Mouse (Mus musculus) limb, embryonic 12.5 days (tissue): Measurements from ENCODE around the gene Nkap. TPM values are rescaled to one million over a fixed set of nuclear protein-coding genes. Genes with fewer than 3 reads are reported as not detected.
A peak's percentile ranks its signal among the peaks of the same experiment; 100 is the strongest.
"Not testable (repeated sequence)": the region's sequence is repeated elsewhere in the genome, so short reads cannot be mapped to it uniquely, and the experiment has no call there.

Source experiments
- ATAC-seq: fragments of 200-750 bp; cut with Nextera tagmentation; 2 replicates; pipeline ENCODE4 v1.8.0; 2017; ENCODE audit warnings: low read depth, moderate TSS enrichment; ENCODE audit not compliant: insufficient number of reproducible peaks, insufficient read depth, low FRiP score, low TSS enrichment
- H3K27ac ChIP-seq: fragments of 300-500 bp; sonication (generic); 2 replicates; pipeline ENCODE4 v1.5.1; 2016; ENCODE audit warnings: mild to moderate bottlenecking, moderate library complexity
- H3K27me3 ChIP-seq: fragments of 300-500 bp; sonication (generic); 2 replicates; pipeline ENCODE4 v1.6.1; 2016; ENCODE audit warnings: mild to moderate bottlenecking, moderate library complexity
- H3K36me3 ChIP-seq: fragments of 300-500 bp; sonication (generic); 2 replicates; pipeline ENCODE4 v1.6.1; 2016; ENCODE audit warnings: mild to moderate bottlenecking, moderate library complexity
- H3K4me1 ChIP-seq: fragments of 300-500 bp; sonication (generic); replicated peaks from 2 replicates; pipeline ENCODE4 v1.6.1; 2016
- H3K4me2 ChIP-seq: fragments of 300-500 bp; sonication (generic); 2 replicates; pipeline ENCODE4 v1.6.1; 2016; ENCODE audit warnings: mild to moderate bottlenecking, moderate library complexity
- H3K4me3 ChIP-seq: fragments of 300-500 bp; sonication (generic); replicated peaks from 2 replicates; pipeline ENCODE4 v1.5.1; 2016; ENCODE audit warnings: mild to moderate bottlenecking
- H3K9ac ChIP-seq: fragments of 300-500 bp; sonication (generic); replicated peaks from 2 replicates; pipeline ENCODE4 v1.6.1; 2016; ENCODE audit warnings: mild to moderate bottlenecking, moderate library complexity
- H3K9me3 ChIP-seq: fragments of 300-500 bp; sonication (generic); 2 replicates; pipeline ENCODE4 v1.6.1; 2016; ENCODE audit warnings: mild to moderate bottlenecking, moderate library complexity
- WGBS: fragments of 180-500 bp; shearing (Covaris S2); methylation state at CpG from one replicate; pipeline ENCODE4 v1.1.7; 2016; 5-methylcytosine and 5-hydroxymethylcytosine counted together
- polyA plus RNA-seq: library from polyadenylated mRNA; unstranded; fragments of >200 nt; fragmentation: Nextera tagmentation; extraction: Ambion mirVana; gene quantifications from 2 replicates; pipeline ENCODE4 v1.2.1, GENCODE M21; 2016

The Nkap gene
- polyA plus RNA-seq, 1 experiment from 2014 or later, result 17.5 TPM

GRCm38 (mm10) chrX:37157839-37158238 is 31.2 kb downstream of the Nkap start:
- 62% methylated on average over 4 of the region's 4 CpGs for WGBS
- ATAC-seq, result no peak
- Histone ChIP-seq H3K36me3 (peaks cover 18% of the 10 kb centered on the region), H3K9me3 (no peaks in the 10 kb centered on the region), H3K27ac (no peak overlapping the region), H3K27me3 (no peaks in the 10 kb centered on the region), H3K4me1 (no peaks in the 10 kb centered on the region), H3K9ac (no peak overlapping the region), H3K4me3 (no peak overlapping the region), H3K4me2 (no peak overlapping the region)

GRCm38 (mm10) chrX:37161169-37161568 is 34.6 kb downstream of the Nkap start:
- WGBS, result 77% methylated on average over 10 of the region's 10 CpGs
- no peaks in the 10 kb centered on the region for H3K4me1 ChIP-seq
- no peak overlapping the region for H3K4me2 ChIP-seq
- H3K9ac ChIP-seq, result no peak overlapping the region
- no peaks in the 10 kb centered on the region for H3K27me3 ChIP-seq
- no peak overlapping the region for H3K27ac ChIP-seq
- H3K4me3 ChIP-seq, result no peak overlapping the region
- no peak for ATAC-seq
- H3K9me3 ChIP-seq, result no peaks in the 10 kb centered on the region
- no peaks in the 10 kb centered on the region for H3K36me3 ChIP-seq

DNA sequence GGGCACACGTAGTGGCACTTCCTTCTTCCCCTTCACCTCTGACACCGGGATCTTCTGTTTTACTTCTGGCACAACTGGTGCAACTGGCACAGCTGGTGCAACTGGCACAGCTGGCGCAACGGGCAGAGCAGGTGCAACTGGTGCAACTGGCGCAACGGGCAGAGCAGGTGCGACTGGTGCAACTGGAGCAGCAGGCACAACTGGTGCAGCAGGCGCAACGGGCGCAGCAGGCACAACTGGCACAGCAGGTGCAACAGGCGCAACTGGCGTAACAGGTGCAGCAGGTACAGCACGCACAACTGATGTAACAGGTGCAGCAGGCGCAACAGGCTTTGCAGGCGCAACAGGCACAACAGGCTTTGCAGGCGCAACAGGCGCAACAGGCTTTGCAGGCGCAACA is 36.5 kb downstream of the Nkap start:
- H3K27me3 ChIP-seq, result no peaks in the 10 kb centered on the region
- H3K9ac ChIP-seq, result no peak overlapping the region
- H3K9me3 ChIP-seq, result no peaks in the 10 kb centered on the region
- H3K36me3 ChIP-seq, result no peaks in the 10 kb centered on the region
- no peak for ATAC-seq
- H3K27ac ChIP-seq, result no peak overlapping the region
- H3K4me1 ChIP-seq, result no peaks in the 10 kb centered on the region
- no peak overlapping the region for H3K4me2 ChIP-seq
- H3K4me3 ChIP-seq, result no peak overlapping the region
- WGBS, result 66% methylated on average over 18 of the region's 18 CpGs

GRCm38 (mm10) chrX:37167085-37167484 is 40.5 kb downstream of the Nkap start:
- no peaks in the 10 kb centered on the region for H3K9me3 ChIP-seq
- H3K27me3 ChIP-seq, result no peaks in the 10 kb centered on the region
- no peaks in the 10 kb centered on the region for H3K4me1 ChIP-seq
- ATAC-seq, result no peak
- H3K9ac ChIP-seq, result no peak overlapping the region
- no peak overlapping the region for H3K4me2 ChIP-seq
- WGBS, result 32% methylated on average over 3 of the region's 3 CpGs
- H3K4me3 ChIP-seq, result no peak overlapping the region
- H3K27ac ChIP-seq, result no peak overlapping the region
- no peaks in the 10 kb centered on the region for H3K36me3 ChIP-seq

- no peaks in the 10 kb centered on the region for H3K27me3 ChIP-seq
- no peak for ATAC-seq
- H3K27ac ChIP-seq, result no peak within 1 kb of the TSS
- no peak within 1 kb of the TSS for H3K4me2 ChIP-seq
- no peaks in the 10 kb centered on the region for H3K36me3 ChIP-seq
- no peak within 1 kb of the TSS for H3K4me3 ChIP-seq
- H3K4me1 ChIP-seq, result no peaks in the 10 kb centered on the region
- WGBS, result 56% methylated on average over 5 of the region's 5 CpGs
- H3K9me3 ChIP-seq, result no peaks in the 10 kb centered on the region
- no peak within 1 kb of the TSS for H3K9ac ChIP-seq
These were observed 42.1 kb downstream of the Nkap start, which contains the start of gene Akap14 for GRCm38 (mm10) chrX:37168742-37169141. TSS of gene Akap14 (minus strand) at chrX:37168842.

DNA sequence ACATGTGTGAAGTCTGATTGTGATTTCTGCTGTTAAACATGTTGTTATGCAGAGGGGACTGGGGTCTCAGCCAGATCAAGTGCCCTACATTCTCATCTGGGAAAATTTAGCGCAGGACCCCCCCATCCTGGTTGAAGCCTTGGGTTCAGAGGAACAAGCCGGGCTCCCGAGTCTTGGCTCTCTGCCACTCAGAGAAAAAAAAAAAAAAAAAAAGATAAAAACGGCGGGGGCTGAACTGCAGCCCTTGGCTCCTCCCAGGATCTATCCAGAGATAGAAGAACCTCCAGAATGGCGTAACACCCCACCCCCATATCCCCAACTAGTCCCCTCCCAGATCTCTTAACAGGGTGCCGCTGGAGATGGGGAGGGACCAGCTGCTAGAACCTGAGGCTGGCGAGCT is 57.8 kb downstream of the Nkap start:
- not testable (repeated sequence) for H3K36me3 ChIP-seq, H3K9ac ChIP-seq, H3K4me1 ChIP-seq, H3K9me3 ChIP-seq, H3K27me3 ChIP-seq, H3K27ac ChIP-seq, ATAC-seq, H3K4me3 ChIP-seq, H3K4me2 ChIP-seq
- WGBS, result 56% methylated on average over 6 of the region's 8 CpGs

DNA sequence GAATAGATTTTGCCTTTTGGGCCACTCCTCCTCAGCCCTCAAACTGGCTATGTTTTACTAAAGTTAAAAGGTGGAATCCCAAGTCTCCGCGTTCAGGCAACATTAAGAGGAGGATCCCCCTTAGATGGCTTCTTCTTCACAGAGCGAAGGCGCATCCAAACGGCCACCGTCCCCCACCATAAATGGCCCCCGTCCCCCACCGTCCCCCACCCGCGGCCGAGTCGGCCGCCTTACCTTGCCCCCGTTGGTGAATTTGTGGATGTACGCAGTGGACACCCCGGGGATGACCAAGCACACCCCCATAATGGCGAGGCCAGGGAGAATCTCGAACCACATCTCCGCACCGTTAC is 64.1 kb downstream of the Nkap start:
- Histone ChIP-seq H3K27ac (no peak overlapping the region), H3K9ac (peak overlapping the region; percentile 44; the same call in 1 of the 2 replicates), H3K4me3 (peak overlapping the region; percentile 55), H3K4me1 (no peaks in the 10 kb centered on the region; the same call in 1 of the 2 replicates), H3K27me3 (no peaks in the 10 kb centered on the region), H3K36me3 (no peaks in the 10 kb centered on the region), H3K9me3 (no peaks in the 10 kb centered on the region), H3K4me2 (peak overlapping the region; percentile 65)
- peak; percentile 45; the same call in 1 of the 2 replicates for ATAC-seq
- WGBS, result 10% methylated on average over 20 of the region's 20 CpGs

GRCm38 (mm10) chrX:37191105-37191743 is 64.6 kb downstream of the Nkap start, which contains the start of the genes Ndufa1 and Rnf113a1:
TSS of gene Ndufa1 (minus strand) at chrX:37191163.
TSS of gene Rnf113a1 (plus strand) at chrX:37191245.
- peak within 1 kb of the TSS; percentile 60 for H3K9ac ChIP-seq
- no peak within 1 kb of the TSS for H3K27ac ChIP-seq
- H3K4me3 ChIP-seq, result peak within 1 kb of the TSS; percentile 55
- WGBS, result 17% methylated on average over 63 of the region's 63 CpGs
- H3K4me1 ChIP-seq, result no peaks in the 10 kb centered on the region; the same call in 1 of the 2 replicates
- no peaks in the 10 kb centered on the region for H3K27me3 ChIP-seq
- no peaks in the 10 kb centered on the region for H3K36me3 ChIP-seq
- ATAC-seq, result peak; percentile 86
- H3K4me2 ChIP-seq, result peak within 1 kb of the TSS; percentile 65
- no peaks in the 10 kb centered on the region for H3K9me3 ChIP-seq

- Histone ChIP-seq H3K27me3 (no peaks in the 10 kb centered on the region), H3K9me3 (no peaks in the 10 kb centered on the region), H3K4me2 (peak overlapping the region; percentile 65), H3K27ac (no peak overlapping the region), H3K4me1 (no peaks in the 10 kb centered on the region; the same call in 1 of the 2 replicates), H3K4me3 (peak overlapping the region; percentile 55), H3K36me3 (no peaks in the 10 kb centered on the region), H3K9ac (peak overlapping the region; percentile 60)
- 0 out of 2 replicates have a peak, but pooled peaks have one; percentile 22 for ATAC-seq
- 27% methylated on average over 28 of the region's 28 CpGs for WGBS
These were observed 65.3 kb downstream of the Nkap start for GRCm38 (mm10) chrX:37191744-37192379.

DNA sequence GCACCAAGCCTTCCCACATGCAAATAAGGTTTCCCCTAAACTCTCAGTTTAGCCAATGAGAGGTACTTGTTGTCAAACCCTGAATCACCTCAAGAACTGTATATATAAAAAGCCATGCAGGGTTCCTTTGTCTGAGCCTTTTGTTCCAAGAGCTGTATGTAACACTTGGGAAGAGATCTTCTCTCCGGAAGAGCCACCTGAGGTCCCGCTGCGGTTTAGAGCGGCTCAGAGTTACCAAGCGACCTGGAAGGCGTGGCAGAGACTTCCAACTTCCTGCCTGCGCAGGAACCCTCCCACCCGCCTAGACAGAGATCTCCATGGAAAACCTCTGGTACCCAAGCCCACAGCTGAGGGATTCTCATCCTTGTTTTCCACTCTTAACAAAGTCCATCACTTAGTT is 72.1 kb downstream of the Nkap start:
- H3K9me3 ChIP-seq, result no peaks in the 10 kb centered on the region
- no peaks in the 10 kb centered on the region for H3K4me1 ChIP-seq
- no peak for ATAC-seq
- no peaks in the 10 kb centered on the region for H3K27me3 ChIP-seq
- H3K4me3 ChIP-seq, result no peak overlapping the region
- H3K4me2 ChIP-seq, result no peak overlapping the region
- H3K36me3 ChIP-seq, result no peaks in the 10 kb centered on the region
- no peak overlapping the region for H3K9ac ChIP-seq
- no peak overlapping the region for H3K27ac ChIP-seq
- 56% methylated on average over 8 of the region's 8 CpGs for WGBS
